Mouse (Mus musculus): ENCODE measurements at regions not wholly inside any gene's neighbourhood (a gene's known extent, or its start where the extent isn't known, plus 50 kb on each side); places are given as distances from the start of the nearest gene placed in this dataset.

GRCm38 (mm10) chr17:16101548-16101947 lies 270.7 kb upstream of the Rgmb start:
- no peak for DNase-seq (ENCODE audit: low spot score)

GRCm38 (mm10) chr17:16092952-16093351 lies 262.1 kb upstream of the Rgmb start:
- DNase-seq (ENCODE audit: low spot score) = no peak

GRCm38 (mm10) chr17:16089619-16090280 lies 258.9 kb upstream of the Rgmb start:
- no peak for DNase-seq (ENCODE audit: low spot score)

GRCm38 (mm10) chr17:16088879-16089618 lies 258.2 kb upstream of the Rgmb start:
- peak; percentile 3 for DNase-seq (ENCODE audit: low spot score)

- no peak for DNase-seq (ENCODE audit: low spot score)
These were observed 256.2 kb upstream of the Rgmb start for GRCm38 (mm10) chr17:16087046-16087445.

GRCm38 (mm10) chr17:16082842-16083241 lies 252.0 kb upstream of the Rgmb start:
- DNase-seq (ENCODE audit: low spot score) = no peak

GRCm38 (mm10) chr17:16078549-16078948 lies 247.7 kb upstream of the Rgmb start:
- no peak for DNase-seq (ENCODE audit: low spot score)

- DNase-seq (ENCODE audit: low spot score) = peak; percentile 2
These were observed 238.5 kb upstream of the Rgmb start for GRCm38 (mm10) chr17:16069334-16069733.

GRCm38 (mm10) chr17:16067858-16068257 lies 237.0 kb upstream of the Rgmb start:
- DNase-seq (ENCODE audit: low spot score) = no peak

- peak; percentile 10 for DNase-seq (ENCODE audit: low spot score)
These were observed 223.6 kb upstream of the Rgmb start for GRCm38 (mm10) chr17:16054481-16054880.

GRCm38 (mm10) chr17:16051713-16052112 lies 220.9 kb upstream of the Rgmb start:
- no peak for DNase-seq (ENCODE audit: low spot score)

- DNase-seq (ENCODE audit: low spot score) = no peak
These were observed 210.9 kb upstream of the Rgmb start for GRCm38 (mm10) chr17:16041542-16042251.

GRCm38 (mm10) chr17:16027989-16028388 lies 197.2 kb upstream of the Rgmb start:
- no peak for DNase-seq (ENCODE audit: low spot score)

GRCm38 (mm10) chr17:16004871-16005575 lies 174.2 kb upstream of the Rgmb start:
- no peak for DNase-seq (ENCODE audit: low spot score)

GRCm38 (mm10) chr17:16004002-16004401 lies 173.2 kb upstream of the Rgmb start:
- DNase-seq (ENCODE audit: low spot score) = no peak

- no peak for DNase-seq (ENCODE audit: low spot score)
These were observed 167.9 kb upstream of the Rgmb start for GRCm38 (mm10) chr17:15998771-15999170.

- DNase-seq (ENCODE audit: low spot score) = no peak
These were observed 166.4 kb upstream of the Rgmb start for GRCm38 (mm10) chr17:15997289-15997688.

GRCm38 (mm10) chr17:15995493-15995892 lies 164.7 kb upstream of the Rgmb start:
- no peak for DNase-seq (ENCODE audit: low spot score)

GRCm38 (mm10) chr17:15993361-15994287 lies 162.8 kb upstream of the Rgmb start:
- DNase-seq (ENCODE audit: low spot score) = peak; percentile 52

GRCm38 (mm10) chr17:15991916-15992315 lies 161.1 kb upstream of the Rgmb start:
- DNase-seq (ENCODE audit: low spot score) = no peak

- DNase-seq (ENCODE audit: low spot score) = peak; percentile 15
These were observed 159.5 kb upstream of the Rgmb start for GRCm38 (mm10) chr17:15990303-15990702.

All from layer of hippocampus, adult 11-12 months (tissue).